8 mouse cellular contexts compared by ENCODE assay signal in genomic region chr4:57783391-57783770, GRCm38 (mm10).
A peak's percentile ranks its signal among the peaks of the same experiment; 100 is the strongest.
DNase-seq lines count a peak whose midpoint lies in the region; ATAC-seq and TF ChIP-seq lines count a peak whose summit lies in the region.

No protein-coding gene starts in this region.

- WGBS in limb, embryonic 15.5 days: 33% methylated on average over 9 of the region's 9 CpGs

- no peak for TF ChIP-seq CTCF in layer of hippocampus, adult 2 months (conservative IDR thresholded peaks at IDR 0.05)
- no peak for TF ChIP-seq CTCF in embryonic fibroblast, embryonic 13.5 days (IDR thresholded peaks at IDR 0.05; ENCODE audit: borderline replicate concordance, insufficient read depth, low read length)

- peak overlapping the region; percentile 74; the same call in 1 of the 2 replicates for H3K27ac ChIP-seq in layer of hippocampus, adult 2 months
- H3K27ac ChIP-seq in embryonic fibroblast, embryonic 13.5 days (ENCODE audit: insufficient read depth, low read length): no peak overlapping the region
- no peak overlapping the region for H3K27ac ChIP-seq in limb, embryonic 15.5 days

- DNase-seq in layer of hippocampus, adult 2 months (ENCODE audit: low spot score in 2 of 2): no peak
- no peak for DNase-seq in layer of hippocampus, adult 11-12 months (ENCODE audit: low spot score)
- peak; percentile 11 to 30 for DNase-seq in thymus, adult 18-20 months
- no peak for DNase-seq in embryo, embryonic 9.5 days (ENCODE audit: extremely low spot score)
- DNase-seq in adrenal gland, adult 18-20 months (ENCODE audit: low spot score in 2 of 2): no peak
- no peak for DNase-seq in frontal cortex, postnatal 14 days (ENCODE audit: low spot score in 2 of 2)

- H3K4me2 ChIP-seq in limb, embryonic 15.5 days: peak overlapping the region; percentile 70; the same call in 1 of the 2 replicates

- no peak for ATAC-seq in limb, embryonic 15.5 days (ENCODE audit: insufficient number of reproducible peaks, low FRiP score, low TSS enrichment, low read depth)

- no peak for TF ChIP-seq POLR2A in embryonic fibroblast, embryonic 13.5 days (IDR thresholded peaks at IDR 0.05; ENCODE audit: low read depth, low read length)

- peaks cover 13% of the 10 kb centered on the region for H3K27me3 ChIP-seq in limb, embryonic 15.5 days

- H3K9ac ChIP-seq in limb, embryonic 15.5 days: no peak overlapping the region

- peaks cover 9% of the 10 kb centered on the region for H3K4me1 ChIP-seq in embryonic fibroblast, embryonic 13.5 days (ENCODE audit: control insufficient read depth, insufficient read depth, low read length)
- H3K4me1 ChIP-seq in limb, embryonic 15.5 days: peaks cover 28% of the 10 kb centered on the region

- no peaks in the 10 kb centered on the region for H3K36me3 ChIP-seq in limb, embryonic 15.5 days

- peak overlapping the region; percentile 66 for H3K4me3 ChIP-seq in layer of hippocampus, adult 2 months
- peak overlapping the region; percentile 64 for H3K4me3 ChIP-seq in embryonic fibroblast, embryonic 13.5 days (ENCODE audit: insufficient read depth, low read length)
- H3K4me3 ChIP-seq in limb, embryonic 15.5 days: peak overlapping the region; percentile 40; the same call in 1 of the 2 replicates

- no peaks in the 10 kb centered on the region for H3K9me3 ChIP-seq in limb, embryonic 15.5 days

Comparison
In these comparisons a context has a peak if more than half of its experiments do, and no peak if none do; other contexts are left out.
1. DNase-seq: peak in thymus, adult 18-20 months (2 of 2); none in layer of hippocampus, adult 2 months (0 of 2), layer of hippocampus, adult 11-12 months (single experiment), embryo, embryonic 9.5 days (single experiment), adrenal gland, adult 18-20 months (0 of 2) and frontal cortex, postnatal 14 days (0 of 2).
2. Peak in every context shown above with its lines, with median percentiles within 50 percentile points of each other: H3K4me3 ChIP-seq.